Mouse (Mus musculus): Measurements from ENCODE around the gene Plscr4. TPM values are rescaled to one million over a fixed set of nuclear protein-coding genes. Genes with fewer than 3 reads are reported as not detected.
A peak's percentile ranks its signal among the peaks of the same experiment; 100 is the strongest.

Gene Plscr4
- polyA plus RNA-seq, 1 experiment from 2014 or later, result 1.5 TPM

DNA sequence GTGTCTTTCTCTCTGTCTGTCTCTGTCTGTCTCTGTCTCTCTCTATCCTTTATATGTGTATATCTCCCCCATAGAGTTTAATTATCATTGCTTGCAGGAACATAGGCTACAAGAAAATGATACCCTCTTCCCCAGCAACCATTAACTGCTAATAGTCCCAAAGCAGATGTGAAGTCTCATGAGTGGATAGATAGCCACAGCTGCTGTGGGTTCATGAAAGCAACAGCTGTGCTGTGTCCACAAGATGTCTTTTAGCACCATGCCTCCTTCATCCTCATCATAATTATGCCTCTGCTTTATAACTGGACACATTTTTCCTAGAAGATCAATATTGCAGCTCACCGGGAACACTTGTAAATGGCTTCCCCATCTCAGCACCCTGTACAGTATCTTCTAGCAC is 17.1 kb downstream of the Plscr4 start:
- Histone ChIP-seq H3K9me3 (replicated peaks) (no peaks in the 10 kb centered on the region), H3K27me3 (ENCODE audit: low read depth, poor library complexity, severe bottlenecking) (no peaks in the 10 kb centered on the region), H3K4me1 (peaks cover 6% of the 10 kb centered on the region), H3K4me3 (no peak overlapping the region), H3K27ac (replicated peaks) (no peak overlapping the region), H3K36me3 (no peaks in the 10 kb centered on the region)
- no peak for DNase-seq (ENCODE audit: low spot score)
- WGBS, result 90% methylated on average over 1 of the region's 1 CpGs

DNA sequence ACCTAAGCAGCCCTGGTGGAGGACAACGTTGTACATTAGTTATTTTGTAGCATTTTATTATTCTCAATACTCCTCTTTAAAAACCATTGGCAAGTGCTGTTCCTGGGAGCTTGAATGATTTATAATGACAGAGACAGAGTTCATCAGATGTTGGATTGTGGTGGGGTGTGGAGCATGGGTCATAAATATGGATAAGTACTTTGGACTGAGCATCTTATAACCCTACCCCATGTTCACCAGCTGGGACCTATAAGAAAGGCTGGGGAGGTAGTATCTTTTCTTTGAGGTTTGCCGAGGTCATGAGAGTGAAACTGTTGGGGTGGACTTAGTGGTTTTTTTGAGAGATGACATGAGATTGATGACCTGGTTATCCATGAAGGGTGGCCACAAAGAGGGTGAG is 24.5 kb downstream of the Plscr4 start:
- Histone ChIP-seq H3K4me1 (no peaks in the 10 kb centered on the region), H3K36me3 (no peaks in the 10 kb centered on the region), H3K27me3 (ENCODE audit: low read depth, poor library complexity, severe bottlenecking) (no peaks in the 10 kb centered on the region), H3K4me3 (no peak overlapping the region), H3K27ac (replicated peaks) (no peak overlapping the region), H3K9me3 (replicated peaks) (no peaks in the 10 kb centered on the region)
- WGBS, result 87% methylated on average over 2 of the region's 2 CpGs
- no peak for DNase-seq (ENCODE audit: low spot score)

DNA sequence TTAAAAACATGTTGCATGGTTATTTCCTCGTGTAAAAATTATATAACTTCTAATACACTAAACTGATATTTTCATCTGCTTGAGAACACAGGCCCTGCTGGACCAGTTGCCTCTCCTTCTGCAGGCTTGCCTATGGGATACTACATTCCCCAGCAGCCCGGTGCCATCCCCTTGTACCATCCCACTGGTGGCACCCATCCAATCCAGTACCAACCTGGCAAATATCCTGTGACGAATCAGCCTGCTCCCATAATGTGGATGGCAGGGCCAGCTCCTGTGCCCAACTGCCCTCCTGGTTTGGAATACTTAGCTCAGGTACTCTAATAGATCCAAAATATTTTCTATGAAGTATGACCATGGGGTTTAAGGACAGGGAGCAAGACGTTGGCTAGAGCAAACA is 25.4 kb downstream of the Plscr4 start:
- Histone ChIP-seq H3K27ac (replicated peaks) (no peak overlapping the region), H3K36me3 (no peaks in the 10 kb centered on the region), H3K27me3 (ENCODE audit: low read depth, poor library complexity, severe bottlenecking) (no peaks in the 10 kb centered on the region), H3K4me1 (no peaks in the 10 kb centered on the region), H3K9me3 (replicated peaks) (no peaks in the 10 kb centered on the region), H3K4me3 (no peak overlapping the region)
- 91% methylated on average over 4 of the region's 4 CpGs for WGBS
- DNase-seq (ENCODE audit: low spot score), result no peak

DNA sequence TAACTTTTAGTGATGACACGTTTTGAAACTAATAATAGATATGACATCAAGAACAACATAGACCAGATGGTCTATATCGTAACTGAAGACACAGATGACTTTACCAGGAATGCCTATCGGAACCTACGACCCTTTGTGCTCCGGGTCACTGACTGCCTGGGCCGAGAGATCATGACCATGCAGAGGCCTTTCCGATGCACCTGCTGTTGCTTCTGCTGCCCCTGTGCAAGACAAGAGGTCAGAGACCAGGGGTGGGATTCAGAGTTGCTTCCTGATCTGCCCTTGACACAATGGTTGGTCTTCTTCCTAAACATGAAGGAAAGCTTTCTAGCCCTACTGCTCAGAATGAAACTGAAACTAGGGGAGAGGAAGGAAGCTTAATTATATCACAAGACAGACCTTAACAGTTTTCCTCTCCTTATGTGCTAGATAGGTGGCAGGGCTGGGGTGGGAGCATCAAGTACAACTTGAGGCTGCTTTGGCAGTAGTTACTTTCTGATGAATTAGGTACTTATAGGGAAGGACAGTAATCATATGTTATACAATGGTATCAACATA is 27.6 kb downstream of the Plscr4 start:
- WGBS, result 88% methylated on average over 7 of the region's 7 CpGs
- Histone ChIP-seq H3K4me1 (no peaks in the 10 kb centered on the region), H3K36me3 (no peaks in the 10 kb centered on the region), H3K4me3 (no peak overlapping the region), H3K27me3 (ENCODE audit: low read depth, poor library complexity, severe bottlenecking) (no peaks in the 10 kb centered on the region), H3K9me3 (replicated peaks) (no peaks in the 10 kb centered on the region), H3K27ac (replicated peaks) (no peak overlapping the region)
- DNase-seq (ENCODE audit: low spot score), result no peak

DNA sequence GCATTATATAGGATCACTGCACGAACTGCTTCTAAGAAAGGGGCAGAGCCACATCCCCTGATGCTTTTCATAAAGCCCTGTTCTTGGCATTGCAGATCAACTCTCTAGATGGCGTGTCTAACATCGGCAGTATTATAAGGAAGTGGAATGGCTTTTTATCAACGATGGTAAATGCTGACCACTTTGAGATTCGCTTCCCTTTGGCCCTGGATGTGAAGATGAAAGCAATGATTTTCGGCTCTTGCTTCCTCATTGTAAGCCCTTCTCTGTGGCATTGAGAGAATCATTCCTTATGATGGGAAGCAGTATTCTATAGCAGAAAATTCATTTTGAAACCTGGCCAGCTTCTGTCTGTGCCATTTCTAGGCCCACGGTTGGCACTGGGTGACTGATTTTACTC is 32.7 kb downstream of the Plscr4 start:
- WGBS, result 93% methylated on average over 7 of the region's 7 CpGs

DNA sequence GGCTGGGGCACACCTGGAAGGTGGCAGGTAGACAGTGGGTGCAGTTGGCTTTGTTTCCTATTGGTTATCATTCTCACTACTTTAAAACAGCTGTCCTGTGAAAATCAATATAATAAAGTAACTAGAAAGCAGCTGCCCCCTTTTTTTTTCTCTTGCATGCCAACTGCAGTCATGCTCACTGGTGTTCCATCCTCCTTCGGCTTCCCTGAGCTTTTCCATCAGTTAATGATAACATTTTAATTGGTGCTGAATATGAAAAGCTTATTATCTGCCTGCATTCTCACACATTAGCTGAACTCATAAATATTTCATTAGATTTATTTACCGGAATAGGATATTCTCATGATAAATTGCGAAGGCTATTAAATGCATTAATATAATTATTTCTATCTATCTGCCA is 33.1 kb downstream of the Plscr4 start:
- Histone ChIP-seq H3K4me1 (no peaks in the 10 kb centered on the region), H3K4me3 (no peak overlapping the region), H3K27ac (replicated peaks) (no peak overlapping the region), H3K27me3 (ENCODE audit: low read depth, poor library complexity, severe bottlenecking) (no peaks in the 10 kb centered on the region), H3K36me3 (no peaks in the 10 kb centered on the region), H3K9me3 (replicated peaks) (no peaks in the 10 kb centered on the region)
- no peak for DNase-seq (ENCODE audit: low spot score)
- 92% methylated on average over 3 of the region's 3 CpGs for WGBS

More for the DNA sequence above, 32.7 kb downstream of the Plscr4 start:
- Histone ChIP-seq H3K4me1 (no peaks in the 10 kb centered on the region), H3K4me3 (no peak overlapping the region), H3K27me3 (ENCODE audit: low read depth, poor library complexity, severe bottlenecking) (no peaks in the 10 kb centered on the region), H3K27ac (replicated peaks) (no peak overlapping the region), H3K9me3 (replicated peaks) (no peaks in the 10 kb centered on the region), H3K36me3 (no peaks in the 10 kb centered on the region)
- no peak for DNase-seq (ENCODE audit: low spot score)

DNA sequence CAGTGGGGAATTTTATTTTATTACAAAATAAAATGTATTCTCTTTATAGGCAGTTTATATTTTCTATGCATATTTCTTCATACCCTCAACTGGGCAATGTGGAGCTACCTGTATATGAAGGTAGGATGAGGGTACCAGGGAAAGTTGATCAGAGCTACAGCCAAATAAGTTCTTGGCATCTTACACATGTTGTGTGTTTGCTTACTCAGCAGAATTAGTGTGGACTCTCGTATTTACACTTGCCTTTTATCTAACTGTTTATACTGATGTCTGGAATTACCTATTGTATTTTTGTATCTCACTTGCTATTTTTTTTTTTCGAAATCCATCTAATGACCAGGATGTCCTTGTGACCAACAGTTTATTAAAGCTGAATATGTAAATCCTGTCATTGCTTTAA is 34.1 kb downstream of the Plscr4 start:
- H3K36me3 ChIP-seq, result no peaks in the 10 kb centered on the region
- H3K4me3 ChIP-seq, result no peak overlapping the region
- no peak overlapping the region for H3K27ac ChIP-seq (replicated peaks)
- DNase-seq (ENCODE audit: low spot score), result no peak
- WGBS, result 89% methylated on average over 2 of the region's 2 CpGs
- H3K27me3 ChIP-seq (ENCODE audit: low read depth, poor library complexity, severe bottlenecking), result no peaks in the 10 kb centered on the region
- no peaks in the 10 kb centered on the region for H3K4me1 ChIP-seq
- no peaks in the 10 kb centered on the region for H3K9me3 ChIP-seq (replicated peaks)

DNA sequence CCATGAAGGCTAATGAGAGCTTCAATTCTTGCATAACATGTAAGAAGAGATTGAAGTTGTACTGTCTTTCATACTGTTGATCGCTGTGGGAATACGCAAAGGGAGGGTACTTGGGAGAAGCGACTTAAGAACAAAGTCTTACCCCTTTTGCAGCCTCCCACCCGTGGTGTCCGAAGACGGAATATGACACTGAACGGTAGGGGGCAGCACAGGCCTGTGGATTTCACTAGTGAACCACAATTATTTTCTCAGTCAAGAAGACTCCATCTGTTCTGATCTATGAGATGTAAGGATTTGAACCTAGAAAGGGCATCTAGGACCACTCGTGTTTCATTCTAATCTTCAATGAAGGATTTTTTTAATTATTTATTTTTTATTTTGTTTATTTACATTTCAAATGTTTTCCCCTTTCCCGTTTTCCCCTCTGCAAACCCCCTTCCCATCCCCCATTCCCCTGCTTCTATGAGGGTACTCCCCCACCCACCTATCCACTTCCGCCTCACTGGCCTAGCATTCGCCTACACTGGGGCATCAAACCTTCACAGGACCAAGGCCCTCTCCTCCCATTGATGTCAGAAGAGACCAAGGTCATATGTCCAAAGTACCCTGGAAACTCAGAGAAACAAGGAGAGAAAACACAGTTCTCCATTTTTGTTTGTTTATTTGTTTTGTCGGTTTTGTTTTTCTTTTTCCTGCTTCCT is 42.7 kb downstream of the Plscr4 start:
- Histone ChIP-seq H3K27ac (replicated peaks) (no peak overlapping the region), H3K4me1 (no peaks in the 10 kb centered on the region), H3K36me3 (no peaks in the 10 kb centered on the region), H3K27me3 (ENCODE audit: low read depth, poor library complexity, severe bottlenecking) (no peaks in the 10 kb centered on the region), H3K4me3 (no peak overlapping the region), H3K9me3 (replicated peaks) (no peaks in the 10 kb centered on the region)
- WGBS, result 48% methylated on average over 12 of the region's 12 CpGs
- peak; percentile 76 for DNase-seq (ENCODE audit: low spot score)

DNA sequence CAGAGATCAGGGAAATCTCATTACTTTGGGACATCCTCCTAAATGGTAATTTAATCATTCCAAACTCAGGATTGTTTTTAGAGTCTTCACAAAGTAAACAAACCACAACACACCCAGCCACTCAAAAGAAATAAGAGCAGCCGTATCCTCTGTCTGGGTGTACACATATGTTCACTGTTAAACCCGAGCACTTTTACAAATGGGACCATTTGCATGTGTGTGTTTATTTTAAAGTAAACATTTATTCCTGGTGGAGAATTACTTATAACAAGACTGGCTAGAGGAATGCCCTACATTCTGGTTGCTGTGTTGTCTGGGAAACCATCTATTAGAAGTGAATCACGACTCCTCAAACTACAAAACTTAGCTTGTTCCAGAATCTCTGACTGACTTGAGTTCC is 47.1 kb downstream of the Plscr4 start:
- Histone ChIP-seq H3K27me3 (ENCODE audit: low read depth, poor library complexity, severe bottlenecking) (no peaks in the 10 kb centered on the region), H3K9me3 (replicated peaks) (no peaks in the 10 kb centered on the region), H3K36me3 (no peaks in the 10 kb centered on the region), H3K27ac (replicated peaks) (no peak overlapping the region), H3K4me3 (no peak overlapping the region), H3K4me1 (no peaks in the 10 kb centered on the region)
- 66% methylated on average over 3 of the region's 3 CpGs for WGBS
- no peak for DNase-seq (ENCODE audit: low spot score)

DNA sequence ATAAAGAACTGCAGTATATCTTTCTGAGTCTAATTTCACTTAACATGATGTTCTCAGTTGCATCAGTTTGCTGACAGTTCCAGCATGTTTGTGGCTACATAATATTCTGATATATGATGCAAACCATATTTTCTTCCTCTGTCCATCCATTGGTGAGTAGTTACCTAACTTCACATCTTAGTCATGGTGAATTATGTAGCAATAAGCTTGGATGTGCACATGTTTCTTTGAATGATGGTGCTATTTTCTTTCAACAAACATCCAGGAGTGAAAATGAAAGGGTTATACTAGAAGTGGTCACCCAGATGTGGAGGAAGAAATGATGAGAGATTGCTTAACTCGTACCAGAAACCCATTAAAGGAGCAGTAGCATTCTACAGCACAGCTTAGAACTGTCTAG is 47.7 kb downstream of the Plscr4 start:
- no peaks in the 10 kb centered on the region for H3K4me1 ChIP-seq
- 83% methylated on average over 1 of the region's 1 CpGs for WGBS
- no peak for DNase-seq (ENCODE audit: low spot score)
- no peak overlapping the region for H3K27ac ChIP-seq (replicated peaks)
- H3K27me3 ChIP-seq (ENCODE audit: low read depth, poor library complexity, severe bottlenecking), result no peaks in the 10 kb centered on the region
- no peaks in the 10 kb centered on the region for H3K9me3 ChIP-seq (replicated peaks)
- no peaks in the 10 kb centered on the region for H3K36me3 ChIP-seq
- H3K4me3 ChIP-seq, result no peak overlapping the region

DNA sequence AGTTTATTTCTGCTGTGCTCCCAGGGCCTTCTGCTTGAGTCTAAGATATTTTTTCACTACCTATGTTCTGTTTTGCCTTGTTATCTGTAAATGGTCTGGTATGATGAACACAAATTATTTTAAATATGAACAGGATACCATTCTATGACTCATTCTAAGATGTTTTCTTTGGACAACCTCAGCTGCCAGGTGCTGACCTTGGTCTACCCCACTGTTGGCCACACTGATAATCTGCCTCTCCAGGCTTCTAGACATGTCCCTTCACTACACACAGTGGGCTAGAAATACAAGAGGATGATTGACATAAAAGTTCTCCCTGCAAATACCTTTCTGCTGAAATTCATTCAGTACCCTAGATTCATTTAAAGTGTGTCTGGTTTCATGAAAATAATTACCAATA is 54.5 kb downstream of the Plscr4 start:
- Histone ChIP-seq H3K4me1 (no peaks in the 10 kb centered on the region), H3K27ac (replicated peaks) (no peak overlapping the region), H3K9me3 (replicated peaks) (no peaks in the 10 kb centered on the region), H3K4me3 (no peak overlapping the region), H3K36me3 (no peaks in the 10 kb centered on the region), H3K27me3 (ENCODE audit: low read depth, poor library complexity, severe bottlenecking) (no peaks in the 10 kb centered on the region)
- DNase-seq (ENCODE audit: low spot score), result no peak

DNA sequence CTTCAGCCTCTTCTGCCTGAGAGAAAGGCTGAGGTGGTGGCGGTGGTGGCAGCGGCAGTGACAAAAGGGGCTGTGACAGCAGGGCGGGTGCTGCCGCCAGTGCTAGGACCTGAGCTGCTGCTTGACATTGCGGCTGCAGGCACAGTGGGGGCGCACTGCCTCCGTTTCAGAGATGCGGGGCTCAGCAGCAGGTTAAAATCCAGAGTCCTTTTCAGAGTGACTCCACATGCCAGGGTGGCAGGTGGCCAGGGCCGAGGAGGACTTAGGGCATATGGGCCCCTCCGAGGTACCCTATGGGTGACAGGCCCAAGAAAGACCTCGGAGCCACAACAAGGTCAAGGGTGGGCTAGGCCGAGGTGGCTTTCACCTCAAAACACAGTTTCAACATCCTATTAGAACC is 59.9 kb downstream of the Plscr4 start:
- no peak for DNase-seq (ENCODE audit: low spot score)
- Histone ChIP-seq H3K36me3 (0 out of 2 replicates have a peak, but pooled peaks cover 4% of the 10 kb centered on the region), H3K4me1 (no peaks in the 10 kb centered on the region), H3K9me3 (replicated peaks) (peaks cover 11% of the 10 kb centered on the region), H3K4me3 (no peak overlapping the region), H3K27me3 (ENCODE audit: low read depth, poor library complexity, severe bottlenecking) (no peaks in the 10 kb centered on the region), H3K27ac (replicated peaks) (no peak overlapping the region)
- WGBS, result 94% methylated on average over 12 of the region's 12 CpGs

DNA sequence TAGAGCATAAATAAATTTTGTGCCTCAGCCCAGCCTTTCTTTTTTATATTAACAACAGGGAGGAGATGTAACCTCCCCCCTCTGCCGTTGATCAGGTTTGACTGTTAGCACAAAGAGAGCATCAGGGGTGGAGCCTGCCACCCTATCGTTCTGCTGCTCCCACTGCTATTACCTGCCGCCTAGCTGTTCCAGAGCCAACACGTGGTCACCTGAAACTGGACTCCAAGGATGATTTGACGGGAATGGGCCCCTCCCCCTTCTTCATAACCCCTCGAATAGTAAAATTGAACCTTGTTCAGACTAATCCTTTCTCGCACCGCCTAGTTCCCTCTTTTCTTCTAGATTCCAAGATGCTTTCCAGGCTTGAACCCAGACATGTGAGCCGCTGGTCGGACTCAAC is 63.6 kb downstream of the Plscr4 start:
- WGBS, result 93% methylated on average over 10 of the region's 10 CpGs
- DNase-seq (ENCODE audit: low spot score), result no peak
- no peaks in the 10 kb centered on the region for H3K27me3 ChIP-seq (ENCODE audit: low read depth, poor library complexity, severe bottlenecking)
- 0 out of 2 replicates have a peak, but pooled peaks cover 4% of the 10 kb centered on the region for H3K36me3 ChIP-seq
- H3K9me3 ChIP-seq (replicated peaks), result peaks cover 11% of the 10 kb centered on the region
- no peak overlapping the region for H3K27ac ChIP-seq (replicated peaks)
- no peak overlapping the region for H3K4me3 ChIP-seq
- H3K4me1 ChIP-seq, result no peaks in the 10 kb centered on the region

Data from midbrain, embryonic 10.5 days (tissue).